Mouse (Mus musculus) adrenal gland, postnatal 0 days (tissue): Measurements from ENCODE around the gene Irx4. TPM values are rescaled to one million over a fixed set of nuclear protein-coding genes. Genes with fewer than 3 reads are reported as not detected.

Source experiments
- polyA plus RNA-seq: library from polyadenylated mRNA; unstranded; fragments of >200 nt; fragmentation: Nextera tagmentation; extraction: Ambion mirVana; gene quantifications from 2 replicates; pipeline ENCODE4 v1.2.1, GENCODE M21; 2015

The Irx4 gene
- polyA plus RNA-seq: 0.05 and 0.06 TPM in 2 replicates

DNA sequence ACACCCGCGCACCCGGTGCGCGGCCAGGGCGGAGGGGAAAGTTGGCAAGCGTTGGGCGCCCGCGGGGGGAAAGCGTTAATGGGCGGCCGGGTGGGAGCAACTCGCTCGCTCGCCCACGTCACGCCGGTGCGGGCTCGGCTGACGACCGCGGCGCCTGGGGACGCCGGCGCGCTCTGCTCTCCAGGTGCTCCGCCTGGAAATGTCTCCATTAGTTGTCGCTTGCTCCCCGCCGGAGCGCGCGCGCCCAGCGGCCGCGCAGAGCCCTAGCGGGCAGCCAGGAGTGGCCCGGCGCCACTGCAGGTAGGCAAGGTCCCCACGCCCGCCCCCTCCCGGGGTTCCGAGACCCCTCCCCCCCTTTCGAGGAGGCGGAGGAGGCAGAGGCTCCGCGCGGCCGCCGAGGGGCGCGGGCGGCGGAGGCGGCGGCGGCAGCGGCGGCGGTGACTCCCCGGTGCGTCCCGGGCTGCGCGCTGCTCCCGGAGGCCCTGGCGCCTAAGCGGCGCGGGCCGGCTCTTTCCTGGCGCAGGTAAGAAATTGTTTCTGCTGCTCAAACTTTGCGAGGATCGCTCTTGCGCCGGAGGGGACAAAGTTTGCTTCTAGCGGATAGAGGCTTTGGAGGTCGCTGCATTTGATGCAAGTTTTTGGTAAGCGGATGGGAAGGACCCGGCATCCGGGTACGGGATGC, at the start of gene Irx4:
Gene Irx4, plus strand, starts transcription at position 126 of the 682 bp plus-strand sequence.

Other genes starting within 250 kb of the Irx4 start
- gene Mrpl36, start 68.0 kb downstream of the Irx4 start, polyA plus RNA-seq: 100 and 127 TPM in 2 replicates
- gene Ndufs6, start 68.1 kb downstream of the Irx4 start, polyA plus RNA-seq: 410 and 424 TPM in 2 replicates
- gene Lpcat1, start 206.7 kb downstream of the Irx4 start, polyA plus RNA-seq: 22.3 and 22.9 TPM in 2 replicates